Mouse (Mus musculus) intestine, embryonic 14.5 days (tissue): ENCODE data around the gene Tenm2. TPM values are rescaled to one million over a fixed set of nuclear protein-coding genes. Genes with fewer than 3 reads are reported as not detected.

Source experiments
- ATAC-seq: fragments of 200-750 bp; cut with Nextera tagmentation; replicated peaks from 2 replicates; pipeline ENCODE4 v1.8.0; 2017; ENCODE audit warnings: low read depth, moderate number of reproducible peaks, moderate TSS enrichment, moderate library complexity; ENCODE audit not compliant: low FRiP score, low TSS enrichment
- DNase-seq: peaks from one replicate; pipeline ENCODE4 v3.0.0-alpha.2; 2018; ENCODE audit warnings: low spot score
- H3K27ac ChIP-seq: fragments of 300-500 bp; sonication (generic); 2 replicates; pipeline ENCODE4 v1.5.1; 2014; ENCODE audit warnings: low read depth, mild to moderate bottlenecking, control low read depth
- H3K27me3 ChIP-seq: fragments of 300-500 bp; sonication (generic); replicated peaks from 2 replicates; pipeline ENCODE4 v1.6.1; 2014; ENCODE audit warnings: low read length, control low read depth; ENCODE audit not compliant: control insufficient read depth, insufficient read depth
- H3K36me3 ChIP-seq: fragments of 300-500 bp; sonication (generic); 2 replicates; pipeline ENCODE4 v1.6.1; 2014; ENCODE audit warnings: low read length, control low read depth; ENCODE audit not compliant: control insufficient read depth, insufficient read depth
- H3K4me1 ChIP-seq: fragments of 300-500 bp; sonication (generic); replicated peaks from 2 replicates; pipeline ENCODE4 v1.6.1; 2014; ENCODE audit warnings: low read length, control low read depth, mixed read lengths; ENCODE audit not compliant: control insufficient read depth, insufficient read depth
- H3K4me2 ChIP-seq: fragments of 300-500 bp; sonication (generic); 2 replicates; pipeline ENCODE4 v1.6.1; 2014; ENCODE audit warnings: low read length
- H3K4me3 ChIP-seq: fragments of 300-500 bp; sonication (generic); 2 replicates; pipeline ENCODE4 v1.5.1; 2014; ENCODE audit warnings: low read depth, low read length, control low read depth, mixed read lengths
- H3K9ac ChIP-seq: fragments of 300-500 bp; sonication (generic); 2 replicates; pipeline ENCODE4 v1.6.1; 2014; ENCODE audit warnings: mild to moderate bottlenecking, low read length
- H3K9me3 ChIP-seq: fragments of 300-500 bp; sonication (generic); 2 replicates; pipeline ENCODE4 v1.6.1; 2016; ENCODE audit warnings: low read length, control low read depth; ENCODE audit not compliant: control insufficient read depth
- WGBS: fragments of 180-500 bp; shearing (Covaris S2); extraction: QIAGEN DNeasy Blood & Tissue Kit; methylation state at CpG from one replicate; pipeline ENCODE4 v1.1.7; 2014; 5-methylcytosine and 5-hydroxymethylcytosine counted together
- polyA plus RNA-seq: library from polyadenylated mRNA; unstranded; fragments of >200 nt; fragmentation: Nextera tagmentation; extraction: Ambion mirVana; gene quantifications from 2 replicates; pipeline ENCODE4 v1.2.1, GENCODE M21; 2014

The Tenm2 gene
- polyA plus RNA-seq, 1 experiment from 2014 or later: 2.8 TPM

- DNase-seq (no peak), ATAC-seq (no peak)
- H3K4me1 ChIP-seq: peaks cover 2% of the 10 kb centered on the region; the same call in 1 of the 2 replicates
- H3K27me3 ChIP-seq: no peaks in the 10 kb centered on the region
- 58% methylated on average over 8 of the region's 8 CpGs for WGBS
- no peak overlapping the region for H3K4me2 ChIP-seq
- no peaks in the 10 kb centered on the region for H3K36me3 ChIP-seq
- no peaks in the 10 kb centered on the region for H3K9me3 ChIP-seq
- no peak overlapping the region for H3K4me3 ChIP-seq
- H3K27ac ChIP-seq: no peak overlapping the region
- H3K9ac ChIP-seq: no peak overlapping the region
These were observed 751.2 kb downstream of the Tenm2 start for GRCm38 (mm10) chr11:36484466-36485069.

GRCm38 (mm10) chr11:36482136-36482535 lies 753.6 kb downstream of the Tenm2 start:
- no peaks in the 10 kb centered on the region for H3K27me3 ChIP-seq
- no peak for ATAC-seq
- WGBS: 61% methylated on average over 8 of the region's 8 CpGs

GRCm38 (mm10) chr11:36481524-36481923 lies 754.2 kb downstream of the Tenm2 start:
- DNase-seq (no peak), ATAC-seq (no peak)
- H3K4me1 ChIP-seq: peaks cover 2% of the 10 kb centered on the region; the same call in 1 of the 2 replicates
- no peak overlapping the region for H3K4me2 ChIP-seq
- H3K4me3 ChIP-seq: no peak overlapping the region
- H3K27ac ChIP-seq: no peak overlapping the region
- no peaks in the 10 kb centered on the region for H3K36me3 ChIP-seq
- no peaks in the 10 kb centered on the region for H3K9me3 ChIP-seq
- H3K27me3 ChIP-seq: no peaks in the 10 kb centered on the region
- H3K9ac ChIP-seq: no peak overlapping the region
- WGBS: 20% methylated on average over 7 of the region's 7 CpGs

More at GRCm38 (mm10) chr11:36482136-36482535, 753.6 kb downstream of the Tenm2 start:
- H3K36me3 ChIP-seq: no peaks in the 10 kb centered on the region
- H3K4me2 ChIP-seq: no peak overlapping the region
- H3K9ac ChIP-seq: no peak overlapping the region
- DNase-seq: no peak
- no peak overlapping the region for H3K4me3 ChIP-seq
- H3K4me1 ChIP-seq: peaks cover 2% of the 10 kb centered on the region; the same call in 1 of the 2 replicates
- no peaks in the 10 kb centered on the region for H3K9me3 ChIP-seq
- H3K27ac ChIP-seq: no peak overlapping the region

GRCm38 (mm10) chr11:36481086-36481485 lies 754.7 kb downstream of the Tenm2 start:
- H3K4me3 ChIP-seq: no peak overlapping the region
- H3K27me3 ChIP-seq: no peaks in the 10 kb centered on the region
- H3K27ac ChIP-seq: no peak overlapping the region
- 79% methylated on average over 5 of the region's 5 CpGs for WGBS
- no peak overlapping the region for H3K4me2 ChIP-seq
- DNase-seq (no peak), ATAC-seq (no peak)
- H3K9me3 ChIP-seq: no peaks in the 10 kb centered on the region
- H3K36me3 ChIP-seq: no peaks in the 10 kb centered on the region
- peaks cover under 1% of the 10 kb centered on the region; the same call in 1 of the 2 replicates for H3K4me1 ChIP-seq
- H3K9ac ChIP-seq: no peak overlapping the region

GRCm38 (mm10) chr11:36469811-36470551 lies 765.8 kb downstream of the Tenm2 start:
- no peak overlapping the region for H3K9ac ChIP-seq
- ATAC-seq (no peak), DNase-seq (no peak)
- WGBS: 65% methylated on average over 9 of the region's 9 CpGs
- H3K27me3 ChIP-seq: no peaks in the 10 kb centered on the region
- H3K4me3 ChIP-seq: no peak overlapping the region
- no peaks in the 10 kb centered on the region for H3K4me1 ChIP-seq
- H3K9me3 ChIP-seq: no peaks in the 10 kb centered on the region
- H3K27ac ChIP-seq: no peak overlapping the region
- no peak overlapping the region for H3K4me2 ChIP-seq
- no peaks in the 10 kb centered on the region for H3K36me3 ChIP-seq

- Histone ChIP-seq H3K36me3 (no peaks in the 10 kb centered on the region), H3K4me3 (no peak overlapping the region), H3K9ac (no peak overlapping the region), H3K4me1 (no peaks in the 10 kb centered on the region), H3K9me3 (no peaks in the 10 kb centered on the region), H3K27ac (no peak overlapping the region), H3K4me2 (no peak overlapping the region), H3K27me3 (no peaks in the 10 kb centered on the region)
- WGBS: 79% methylated on average over 6 of the region's 6 CpGs
- DNase-seq (no peak), ATAC-seq (no peak)
These were observed 777.3 kb downstream of the Tenm2 start for GRCm38 (mm10) chr11:36458451-36458850.

GRCm38 (mm10) chr11:36454076-36454475 lies 781.7 kb downstream of the Tenm2 start:
- H3K27ac ChIP-seq: no peak overlapping the region
- no peak for DNase-seq
- no peaks in the 10 kb centered on the region for H3K27me3 ChIP-seq
- no peak for ATAC-seq
- no peaks in the 10 kb centered on the region for H3K9me3 ChIP-seq
- H3K4me1 ChIP-seq: no peaks in the 10 kb centered on the region
- H3K4me2 ChIP-seq: no peak overlapping the region
- no peak overlapping the region for H3K9ac ChIP-seq
- no peak overlapping the region for H3K4me3 ChIP-seq
- H3K36me3 ChIP-seq: no peaks in the 10 kb centered on the region
- 83% methylated on average over 6 of the region's 6 CpGs for WGBS

- DNase-seq: no peak
- ATAC-seq: no peak
- 59% methylated on average over 9 of the region's 9 CpGs for WGBS
- no peaks in the 10 kb centered on the region for H3K4me1 ChIP-seq
- no peaks in the 10 kb centered on the region for H3K36me3 ChIP-seq
- H3K27me3 ChIP-seq: no peaks in the 10 kb centered on the region
- H3K9ac ChIP-seq: no peak overlapping the region
- H3K4me3 ChIP-seq: no peak overlapping the region
- H3K27ac ChIP-seq: no peak overlapping the region
- no peak overlapping the region for H3K4me2 ChIP-seq
- no peaks in the 10 kb centered on the region for H3K9me3 ChIP-seq
These were observed 783.3 kb downstream of the Tenm2 start for GRCm38 (mm10) chr11:36452436-36452835.

GRCm38 (mm10) chr11:36446351-36446750 lies 789.4 kb downstream of the Tenm2 start:
- no peaks in the 10 kb centered on the region for H3K9me3 ChIP-seq
- H3K27me3 ChIP-seq: no peaks in the 10 kb centered on the region
- no peak overlapping the region for H3K4me3 ChIP-seq
- no peak overlapping the region for H3K27ac ChIP-seq
- H3K36me3 ChIP-seq: no peaks in the 10 kb centered on the region
- no peak overlapping the region for H3K4me2 ChIP-seq
- ATAC-seq (no peak), DNase-seq (no peak)
- H3K9ac ChIP-seq: no peak overlapping the region
- WGBS: 59% methylated on average over 2 of the region's 2 CpGs
- no peaks in the 10 kb centered on the region for H3K4me1 ChIP-seq
